Mouse (Mus musculus): ENCODE measurements at regions not wholly inside any gene's neighbourhood (a gene's known extent, or its start where the extent isn't known, plus 50 kb on each side); places are given as distances from the start of the nearest gene placed in this dataset.

GRCm38 (mm10) chr10:67618112-67618511 is 69.4 kb upstream of the Ado start:
- no peak for ATAC-seq
- WGBS = 82% methylated on average over 5 of the region's 5 CpGs
- Histone ChIP-seq H3K27ac (no peak overlapping the region), H3K4me1 (replicated peaks) (no peaks in the 10 kb centered on the region), H3K4me2 (replicated peaks) (no peak overlapping the region), H3K36me3 (no peaks in the 10 kb centered on the region), H3K9me3 (no peaks in the 10 kb centered on the region), H3K4me3 (replicated peaks) (no peak overlapping the region), H3K9ac (no peak overlapping the region), H3K27me3 (replicated peaks) (no peaks in the 10 kb centered on the region)

GRCm38 (mm10) chr10:67615016-67615415 is 66.3 kb upstream of the Ado start:
- Histone ChIP-seq H3K27me3 (replicated peaks) (no peaks in the 10 kb centered on the region), H3K4me1 (replicated peaks) (no peaks in the 10 kb centered on the region), H3K4me2 (replicated peaks) (no peak overlapping the region), H3K27ac (no peak overlapping the region), H3K9me3 (no peaks in the 10 kb centered on the region), H3K4me3 (replicated peaks) (no peak overlapping the region), H3K36me3 (no peaks in the 10 kb centered on the region), H3K9ac (no peak overlapping the region)
- ATAC-seq = no peak
- 70% methylated on average over 3 of the region's 3 CpGs for WGBS

- Histone ChIP-seq H3K4me2 (replicated peaks) (no peak overlapping the region), H3K27ac (no peak overlapping the region)
- no peak for ATAC-seq
Observed at GRCm38 (mm10) chr10:67610689-67611088, 61.9 kb upstream of the Ado start.

GRCm38 (mm10) chr10:67608033-67608432 is 59.3 kb upstream of the Ado start:
- H3K27me3 ChIP-seq (replicated peaks) = no peaks in the 10 kb centered on the region
- no peaks in the 10 kb centered on the region for H3K4me1 ChIP-seq (replicated peaks)
- H3K36me3 ChIP-seq = no peaks in the 10 kb centered on the region
- H3K4me2 ChIP-seq (replicated peaks) = no peak overlapping the region
- no peak overlapping the region for H3K9ac ChIP-seq
- no peaks in the 10 kb centered on the region for H3K9me3 ChIP-seq
- H3K4me3 ChIP-seq (replicated peaks) = no peak overlapping the region
- no peak overlapping the region for H3K27ac ChIP-seq
- no peak for ATAC-seq
- 26% methylated on average over 5 of the region's 5 CpGs for WGBS

More at GRCm38 (mm10) chr10:67610689-67611088, 61.9 kb upstream of the Ado start:
- Histone ChIP-seq H3K4me1 (replicated peaks) (no peaks in the 10 kb centered on the region), H3K9me3 (no peaks in the 10 kb centered on the region), H3K27me3 (replicated peaks) (no peaks in the 10 kb centered on the region), H3K9ac (no peak overlapping the region), H3K36me3 (no peaks in the 10 kb centered on the region), H3K4me3 (replicated peaks) (no peak overlapping the region)
- 91% methylated on average over 6 of the region's 6 CpGs for WGBS

- H3K4me1 ChIP-seq (replicated peaks) = no peaks in the 10 kb centered on the region
- 45% methylated on average over 9 of the region's 9 CpGs for WGBS
- H3K4me3 ChIP-seq (replicated peaks) = no peak overlapping the region
- H3K9ac ChIP-seq = no peak overlapping the region
- H3K9me3 ChIP-seq = no peaks in the 10 kb centered on the region
- no peaks in the 10 kb centered on the region for H3K27me3 ChIP-seq (replicated peaks)
- no peak for ATAC-seq
- H3K4me2 ChIP-seq (replicated peaks) = no peak overlapping the region
- no peak overlapping the region for H3K27ac ChIP-seq
- H3K36me3 ChIP-seq = no peaks in the 10 kb centered on the region
Observed at GRCm38 (mm10) chr10:67607297-67608032, 58.7 kb upstream of the Ado start.

- no peaks in the 10 kb centered on the region for H3K27me3 ChIP-seq (replicated peaks)
- no peak overlapping the region for H3K27ac ChIP-seq
- no peaks in the 10 kb centered on the region for H3K36me3 ChIP-seq
- no peak overlapping the region for H3K9ac ChIP-seq
- no peaks in the 10 kb centered on the region for H3K9me3 ChIP-seq
- 77% methylated on average over 1 of the region's 1 CpGs for WGBS
- no peak overlapping the region for H3K4me3 ChIP-seq (replicated peaks)
- ATAC-seq = no peak
- H3K4me1 ChIP-seq (replicated peaks) = no peaks in the 10 kb centered on the region
- no peak overlapping the region for H3K4me2 ChIP-seq (replicated peaks)
Observed at GRCm38 (mm10) chr10:67606739-67607138, 58.0 kb upstream of the Ado start.

- Histone ChIP-seq H3K9me3 (no peaks in the 10 kb centered on the region), H3K4me1 (replicated peaks) (no peaks in the 10 kb centered on the region), H3K27ac (no peak overlapping the region), H3K27me3 (replicated peaks) (no peaks in the 10 kb centered on the region), H3K4me3 (replicated peaks) (no peak overlapping the region), H3K9ac (no peak overlapping the region), H3K4me2 (replicated peaks) (no peak overlapping the region), H3K36me3 (no peaks in the 10 kb centered on the region)
- WGBS = 89% methylated on average over 7 of the region's 7 CpGs
- no peak for ATAC-seq
Observed at GRCm38 (mm10) chr10:67599390-67599789, 50.6 kb upstream of the Ado start.

- ATAC-seq = no peak
- no peak overlapping the region for H3K4me3 ChIP-seq (replicated peaks)
- no peak overlapping the region for H3K27ac ChIP-seq
- H3K4me1 ChIP-seq (replicated peaks) = no peaks in the 10 kb centered on the region
- no peak overlapping the region for H3K4me2 ChIP-seq (replicated peaks)
- no peaks in the 10 kb centered on the region for H3K9me3 ChIP-seq
- no peaks in the 10 kb centered on the region for H3K36me3 ChIP-seq
- no peak overlapping the region for H3K9ac ChIP-seq
- WGBS = 75% methylated on average over 7 of the region's 7 CpGs
- H3K27me3 ChIP-seq (replicated peaks) = no peaks in the 10 kb centered on the region
Observed at GRCm38 (mm10) chr10:67598590-67599047, 49.9 kb upstream of the Ado start.
